Mouse (Mus musculus): ENCODE measurements at regions not wholly inside any gene's neighbourhood (a gene's known extent, or its start where the extent isn't known, plus 50 kb on each side); places are given as distances from the start of the nearest gene placed in this dataset.
"Not testable (repeated sequence)": the region's sequence is repeated elsewhere in the genome, so short reads cannot be mapped to it uniquely, and the experiment has no call there.

- intact Hi-C loops (cut with DNase I) = no loop called here
- DNase-seq (ENCODE audit: low spot score in 2 of 2) = no peak
Measured at GRCm38 (mm10) chr17:79977154-79977571, 81.2 kb upstream of the Atl2 start.

GRCm38 (mm10) chr17:79976518-79977100 is 80.7 kb upstream of the Atl2 start:
- DNase-seq (ENCODE audit: low spot score in 2 of 2) = no peak
- intact Hi-C loops (cut with DNase I) = no loop called here

- DNase-seq (ENCODE audit: low spot score in 2 of 2) = no peak
- intact Hi-C loops (cut with DNase I) = no loop called here
Measured at GRCm38 (mm10) chr17:79975997-79976443, 80.1 kb upstream of the Atl2 start.

GRCm38 (mm10) chr17:79975150-79975757 is 79.3 kb upstream of the Atl2 start:
- intact Hi-C loops (cut with DNase I); DNase-seq (ENCODE audit: low spot score in 2 of 2): not testable (repeated sequence)

GRCm38 (mm10) chr17:79971721-79972336 is 75.9 kb upstream of the Atl2 start:
- intact Hi-C loops (cut with DNase I) = no loop called here

GRCm38 (mm10) chr17:79969500-79969972 is 73.6 kb upstream of the Atl2 start:
- no peak for DNase-seq (ENCODE audit: low spot score in 2 of 2)
- intact Hi-C loops (cut with DNase I) = no loop called here

More at GRCm38 (mm10) chr17:79971721-79972336, 75.9 kb upstream of the Atl2 start:
- no peak for DNase-seq (ENCODE audit: low spot score in 2 of 2)

- intact Hi-C loops (cut with DNase I) = no loop called here
Measured at GRCm38 (mm10) chr17:79968819-79969218, 72.9 kb upstream of the Atl2 start.

GRCm38 (mm10) chr17:79966981-79967380 is 71.1 kb upstream of the Atl2 start:
- intact Hi-C loops (cut with DNase I) = no loop called here

More at GRCm38 (mm10) chr17:79968819-79969218, 72.9 kb upstream of the Atl2 start:
- DNase-seq (ENCODE audit: low spot score in 2 of 2) = no peak

GRCm38 (mm10) chr17:79965625-79966024 is 69.7 kb upstream of the Atl2 start:
- no peak for DNase-seq (ENCODE audit: low spot score in 2 of 2)
- intact Hi-C loops (cut with DNase I) = no loop called here

More at GRCm38 (mm10) chr17:79966981-79967380, 71.1 kb upstream of the Atl2 start:
- DNase-seq (ENCODE audit: low spot score in 2 of 2) = no peak

- DNase-seq (ENCODE audit: low spot score in 2 of 2) = no peak
- intact Hi-C loops (cut with DNase I) = no loop called here
Measured at GRCm38 (mm10) chr17:79964850-79965249, 68.9 kb upstream of the Atl2 start.

- no peak for DNase-seq (ENCODE audit: low spot score in 2 of 2)
- intact Hi-C loops (cut with DNase I) = no loop called here
Measured at GRCm38 (mm10) chr17:79963330-79963729, 67.4 kb upstream of the Atl2 start.

GRCm38 (mm10) chr17:79961391-79961790 is 65.5 kb upstream of the Atl2 start:
- intact Hi-C loops (cut with DNase I) = no loop called here
- DNase-seq (ENCODE audit: low spot score in 2 of 2) = no peak

- no peak for DNase-seq (ENCODE audit: low spot score in 2 of 2)
- intact Hi-C loops (cut with DNase I) = no loop called here
Measured at GRCm38 (mm10) chr17:79960688-79961087, 64.8 kb upstream of the Atl2 start.

GRCm38 (mm10) chr17:79955267-79955666 is 59.3 kb upstream of the Atl2 start:
- intact Hi-C loops (cut with DNase I) = no loop called here

GRCm38 (mm10) chr17:79954624-79955244 is 58.8 kb upstream of the Atl2 start:
- peak in 1 of 2 experiments; percentile 11 for DNase-seq (ENCODE audit: low spot score in 2 of 2)
- intact Hi-C loops (cut with DNase I) = no loop called here

More at GRCm38 (mm10) chr17:79955267-79955666, 59.3 kb upstream of the Atl2 start:
- no peak for DNase-seq (ENCODE audit: low spot score in 2 of 2)

- intact Hi-C loops (cut with DNase I) = no loop called here
- peak; percentile 11 to 13 for DNase-seq (ENCODE audit: low spot score in 2 of 2)
Measured at GRCm38 (mm10) chr17:79948591-79949475, 52.9 kb upstream of the Atl2 start.

Data from left cerebral cortex, postnatal 36 days (tissue).